Mouse (Mus musculus) liver, postnatal 0 days (tissue): ENCODE results near the gene Dgki.

Experiments used
- CTCF ChIP-seq: sonication (generic); IDR thresholded peaks from 2 replicates; pipeline ENCODE4 v1.5.1; 2016; ENCODE audit warnings: antibody characterized with exemption, low read depth
- EP300 ChIP-seq: IDR thresholded peaks from 2 replicates; pipeline ENCODE4 v1.6.1; 2016; ENCODE audit warnings: antibody characterized with exemption, low read depth, mild to moderate bottlenecking

- TF ChIP-seq CTCF (no peak), EP300 (no peak)
Observed at GRCm38 (mm10) chr6:37197745-37198144, 102.2 kb downstream of the Dgki start.
